Mouse (Mus musculus): ENCODE data around the gene Phf1. TPM values are rescaled to one million over a fixed set of nuclear protein-coding genes. Genes with fewer than 3 reads are reported as not detected.

Phf1 gene
- polyA plus RNA-seq, 1 experiment: 41.2 TPM

DNA sequence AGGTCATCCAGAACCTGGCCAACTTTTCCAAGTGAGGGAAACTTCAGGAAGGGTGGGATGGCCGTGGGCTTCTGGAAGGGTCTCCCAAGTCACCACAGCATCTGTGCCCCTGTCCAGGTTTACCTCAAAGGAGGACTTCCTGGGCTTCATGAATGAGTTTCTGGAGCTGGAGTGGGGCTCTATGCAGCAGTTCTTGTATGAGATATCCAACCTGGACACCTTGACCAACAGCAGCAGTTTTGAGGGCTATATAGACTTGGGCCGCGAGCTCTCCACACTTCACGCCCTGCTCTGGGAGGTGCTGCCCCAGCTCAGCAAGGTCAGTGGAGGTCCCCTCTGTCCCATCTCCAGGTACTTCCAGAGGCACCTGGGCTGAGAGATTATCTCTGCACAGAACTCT, 27.0 kb downstream of the Phf1 start:
- TF ChIP-seq CTCF (conservative IDR thresholded peaks at IDR 0.05; ENCODE audit: insufficient read depth, insufficient read length, low read depth, low read length) (no peak), POLR2A (IDR thresholded peaks at IDR 0.05; ENCODE audit: low read depth, low read length) (no peak)
- Histone ChIP-seq H3K4me1 (ENCODE audit: control insufficient read depth, insufficient read depth, low read length) (no peaks in the 10 kb centered on the region), H3K4me3 (ENCODE audit: insufficient read depth, low read depth, low read length) (no peak overlapping the region), H3K36me3 (ENCODE audit: control insufficient read depth, insufficient read depth, low read length) (no peaks in the 10 kb centered on the region), H3K27ac (ENCODE audit: insufficient read depth, low read depth, low read length) (no peak overlapping the region), H3K27me3 (replicated peaks; ENCODE audit: control insufficient read depth, insufficient read depth, low read length) (no peaks in the 10 kb centered on the region)
- no peak for DNase-seq
- 92% methylated on average over 4 of the region's 4 CpGs for WGBS

DNA sequence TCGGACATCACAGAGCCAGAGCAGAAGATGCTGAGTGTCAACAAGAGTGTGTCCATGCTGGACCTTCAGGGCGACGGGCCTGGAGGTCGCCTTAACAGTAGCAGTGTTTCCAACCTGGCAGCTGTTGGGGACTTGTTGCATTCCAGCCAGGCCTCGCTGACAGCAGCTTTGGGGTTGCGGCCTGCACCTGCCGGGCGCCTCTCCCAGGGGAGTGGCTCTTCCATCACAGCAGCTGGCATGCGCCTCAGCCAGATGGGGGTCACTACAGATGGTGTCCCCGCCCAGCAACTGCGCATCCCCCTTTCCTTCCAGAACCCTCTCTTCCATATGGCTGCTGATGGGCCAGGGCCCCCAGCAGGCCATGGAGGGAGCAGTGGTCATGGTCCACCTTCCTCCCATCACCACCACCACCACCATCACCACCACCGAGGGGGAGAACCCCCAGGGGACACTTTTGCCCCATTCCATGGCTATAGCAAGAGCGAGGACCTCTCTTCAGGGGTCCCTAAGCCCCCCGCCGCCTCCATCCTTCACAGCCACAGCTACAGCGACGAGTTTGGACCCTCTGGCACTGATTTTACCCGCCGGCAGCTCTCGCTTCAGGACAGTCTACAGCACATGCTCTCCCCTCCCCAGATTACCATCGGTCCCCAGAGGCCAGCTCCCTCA, 28.9 kb downstream of the Phf1 start:
- Histone ChIP-seq H3K27ac (ENCODE audit: insufficient read depth, low read depth, low read length) (no peak overlapping the region), H3K4me3 (ENCODE audit: insufficient read depth, low read depth, low read length) (no peak overlapping the region), H3K36me3 (ENCODE audit: control insufficient read depth, insufficient read depth, low read length) (no peaks in the 10 kb centered on the region), H3K4me1 (ENCODE audit: control insufficient read depth, insufficient read depth, low read length) (no peaks in the 10 kb centered on the region), H3K27me3 (replicated peaks; ENCODE audit: control insufficient read depth, insufficient read depth, low read length) (no peaks in the 10 kb centered on the region)
- TF ChIP-seq POLR2A (IDR thresholded peaks at IDR 0.05; ENCODE audit: low read depth, low read length) (no peak), CTCF (conservative IDR thresholded peaks at IDR 0.05; ENCODE audit: insufficient read depth, insufficient read length, low read depth, low read length) (no peak)
- 95% methylated on average over 21 of the region's 21 CpGs for WGBS
- DNase-seq: no peak

- Histone ChIP-seq H3K4me3 (ENCODE audit: insufficient read depth, low read depth, low read length) (no peak overlapping the region), H3K27me3 (replicated peaks; ENCODE audit: control insufficient read depth, insufficient read depth, low read length) (no peaks in the 10 kb centered on the region), H3K36me3 (ENCODE audit: control insufficient read depth, insufficient read depth, low read length) (no peaks in the 10 kb centered on the region), H3K4me1 (ENCODE audit: control insufficient read depth, insufficient read depth, low read length) (no peaks in the 10 kb centered on the region), H3K27ac (ENCODE audit: insufficient read depth, low read depth, low read length) (no peak overlapping the region)
- TF ChIP-seq POLR2A (IDR thresholded peaks at IDR 0.05; ENCODE audit: low read depth, low read length): no peak
- 89% methylated on average over 11 of the region's 11 CpGs for WGBS
- no peak for DNase-seq
Measured at GRCm38 (mm10) chr17:26966993-26967392, 34.1 kb downstream of the Phf1 start.

- Histone ChIP-seq H3K27me3 (replicated peaks; ENCODE audit: control insufficient read depth, insufficient read depth, low read length) (no peaks in the 10 kb centered on the region), H3K27ac (ENCODE audit: insufficient read depth, low read depth, low read length) (no peak overlapping the region), H3K36me3 (ENCODE audit: control insufficient read depth, insufficient read depth, low read length) (no peaks in the 10 kb centered on the region), H3K4me1 (ENCODE audit: control insufficient read depth, insufficient read depth, low read length) (no peaks in the 10 kb centered on the region), H3K4me3 (ENCODE audit: insufficient read depth, low read depth, low read length) (no peak overlapping the region)
- WGBS: 89% methylated on average over 6 of the region's 6 CpGs
- TF ChIP-seq CTCF (conservative IDR thresholded peaks at IDR 0.05; ENCODE audit: insufficient read depth, insufficient read length, low read depth, low read length): no peak
- TF ChIP-seq POLR2A (IDR thresholded peaks at IDR 0.05; ENCODE audit: low read depth, low read length): no peak
- DNase-seq: no peak
Measured at GRCm38 (mm10) chr17:26967477-26967876, 34.6 kb downstream of the Phf1 start.

GRCm38 (mm10) chr17:26968200-26968611, 35.4 kb downstream of the Phf1 start:
- Histone ChIP-seq H3K4me3 (ENCODE audit: insufficient read depth, low read depth, low read length) (no peak overlapping the region), H3K36me3 (ENCODE audit: control insufficient read depth, insufficient read depth, low read length) (no peaks in the 10 kb centered on the region), H3K27me3 (replicated peaks; ENCODE audit: control insufficient read depth, insufficient read depth, low read length) (no peaks in the 10 kb centered on the region), H3K4me1 (ENCODE audit: control insufficient read depth, insufficient read depth, low read length) (no peaks in the 10 kb centered on the region), H3K27ac (ENCODE audit: insufficient read depth, low read depth, low read length) (no peak overlapping the region)
- 82% methylated on average over 6 of the region's 6 CpGs for WGBS
- no peak for DNase-seq
- TF ChIP-seq CTCF (conservative IDR thresholded peaks at IDR 0.05; ENCODE audit: insufficient read depth, insufficient read length, low read depth, low read length) (no peak), POLR2A (IDR thresholded peaks at IDR 0.05; ENCODE audit: low read depth, low read length) (no peak)

DNA sequence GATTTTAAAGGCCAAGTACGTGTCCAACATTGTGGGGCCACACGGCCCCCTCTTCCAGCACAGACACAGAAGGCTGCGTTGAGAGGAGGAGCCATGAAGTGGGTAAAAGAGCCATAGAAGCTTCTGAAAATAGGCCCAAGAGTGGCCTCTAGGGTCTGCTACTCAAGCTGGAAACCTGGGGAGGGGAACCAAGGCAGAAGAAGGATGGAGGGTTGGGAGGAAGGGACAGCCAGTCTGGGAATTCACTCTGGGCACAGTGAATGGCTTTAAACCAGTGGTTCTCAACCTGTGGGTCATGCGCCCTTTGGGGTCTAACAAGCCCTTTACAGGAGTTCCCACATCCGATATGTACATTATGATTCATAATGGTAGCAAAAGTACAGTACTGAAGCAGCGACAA, 36.4 kb downstream of the Phf1 start:
- 90% methylated on average over 6 of the region's 6 CpGs for WGBS
- TF ChIP-seq POLR2A (IDR thresholded peaks at IDR 0.05; ENCODE audit: low read depth, low read length): no peak
- TF ChIP-seq CTCF (conservative IDR thresholded peaks at IDR 0.05; ENCODE audit: insufficient read depth, insufficient read length, low read depth, low read length): no peak
- Histone ChIP-seq H3K4me1 (ENCODE audit: control insufficient read depth, insufficient read depth, low read length) (peaks cover 6% of the 10 kb centered on the region; the same call in 1 of the 2 replicates), H3K4me3 (ENCODE audit: insufficient read depth, low read depth, low read length) (no peak overlapping the region), H3K36me3 (ENCODE audit: control insufficient read depth, insufficient read depth, low read length) (no peaks in the 10 kb centered on the region), H3K27ac (ENCODE audit: insufficient read depth, low read depth, low read length) (no peak overlapping the region), H3K27me3 (replicated peaks; ENCODE audit: control insufficient read depth, insufficient read depth, low read length) (no peaks in the 10 kb centered on the region)
- no peak for DNase-seq

DNA sequence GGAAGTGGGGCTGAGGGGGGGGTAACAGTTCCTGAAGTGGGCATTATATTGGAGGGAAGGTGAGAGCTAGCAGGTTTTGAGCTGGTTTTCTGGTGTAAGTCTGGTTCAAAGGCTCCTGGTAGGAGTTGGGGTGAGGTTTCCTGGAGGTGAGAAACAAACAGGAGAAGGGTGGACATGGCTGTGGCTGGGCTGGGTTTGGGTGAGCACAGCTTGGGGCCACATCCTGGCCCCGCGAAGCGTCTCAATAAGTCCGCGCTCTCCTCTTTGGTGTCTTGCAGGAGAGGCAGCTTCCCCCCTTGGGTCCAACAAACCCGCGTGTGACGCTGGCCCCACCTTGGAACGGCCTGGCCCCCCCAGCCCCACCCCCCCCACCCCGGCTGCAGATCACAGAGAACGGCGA, 37.4 kb downstream of the Phf1 start:
- peaks cover 6% of the 10 kb centered on the region; the same call in 1 of the 2 replicates for H3K4me1 ChIP-seq (ENCODE audit: control insufficient read depth, insufficient read depth, low read length)
- TF ChIP-seq CTCF (conservative IDR thresholded peaks at IDR 0.05; ENCODE audit: insufficient read depth, insufficient read length, low read depth, low read length): no peak
- no peak for TF ChIP-seq POLR2A (IDR thresholded peaks at IDR 0.05; ENCODE audit: low read depth, low read length)
- WGBS: 75% methylated on average over 12 of the region's 12 CpGs
- no peak overlapping the region for H3K27ac ChIP-seq (ENCODE audit: insufficient read depth, low read depth, low read length)
- no peaks in the 10 kb centered on the region for H3K27me3 ChIP-seq (replicated peaks; ENCODE audit: control insufficient read depth, insufficient read depth, low read length)
- no peak for DNase-seq
- H3K36me3 ChIP-seq (ENCODE audit: control insufficient read depth, insufficient read depth, low read length): no peaks in the 10 kb centered on the region
- no peak overlapping the region for H3K4me3 ChIP-seq (ENCODE audit: insufficient read depth, low read depth, low read length)

All from kidney, adult 2 months (tissue).